Mouse (Mus musculus) naive thymus-derived CD4-positive, alpha-beta T cell, adult 2 months (primary cell): ENCODE results near the gene Grik4.
A peak's percentile ranks its signal among the peaks of the same experiment; 100 is the strongest.
"Not testable (repeated sequence)": the region's sequence is repeated elsewhere in the genome, so short reads cannot be mapped to it uniquely, and the experiment has no call there.

Source experiments
- DNase-seq: peaks from one replicate; pipeline ENCODE4 v3.0.0-alpha.2; 2011; ENCODE audit warnings: low read depth

Grik4 gene

GRCm38 (mm10) chr9:42797276-42797675 is 147.0 kb downstream of the Grik4 start:
- no peak for DNase-seq

- DNase-seq = no peak
Measured at GRCm38 (mm10) chr9:42795881-42796280, 148.4 kb downstream of the Grik4 start.

DNA sequence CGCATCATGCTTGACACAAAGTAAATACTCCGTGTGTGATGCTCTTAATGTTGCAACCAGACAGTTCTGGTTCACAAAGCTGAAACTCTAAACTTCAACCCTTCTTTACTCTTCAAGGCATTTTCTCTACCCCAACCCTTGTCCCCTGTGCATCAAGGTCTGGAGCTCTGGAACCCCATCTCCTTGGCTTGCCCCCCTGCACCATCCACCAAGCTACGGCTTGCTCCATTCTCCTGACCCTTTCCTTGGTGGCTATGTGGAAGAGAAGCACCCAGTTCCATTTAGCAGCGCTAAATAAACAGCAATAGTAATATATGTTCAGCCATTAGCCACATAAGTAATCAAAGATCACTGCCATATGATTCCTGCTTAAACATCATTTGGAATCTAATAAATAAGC is 150.3 kb downstream of the Grik4 start:
- DNase-seq = no peak

DNA sequence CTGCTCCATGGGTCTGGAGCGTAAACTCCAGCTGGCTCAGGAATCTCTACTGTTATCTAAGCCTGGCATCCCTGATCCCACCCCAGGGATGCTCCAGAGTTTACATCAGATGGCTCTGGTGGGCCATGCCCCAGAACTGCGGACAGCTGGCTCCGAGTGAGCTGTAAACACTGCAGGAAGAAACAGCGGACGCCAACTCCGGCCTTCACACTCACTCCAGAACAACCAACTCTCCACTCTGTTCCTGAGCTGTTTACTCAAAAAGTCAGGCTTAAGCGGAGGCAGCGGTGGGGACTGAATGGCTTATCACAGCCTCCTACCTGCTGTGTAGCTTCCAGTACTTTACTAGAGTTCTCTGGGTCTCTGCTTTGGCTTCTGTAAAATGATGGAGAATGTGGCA is 150.7 kb downstream of the Grik4 start:
- DNase-seq = no peak

- no peak for DNase-seq
Measured at GRCm38 (mm10) chr9:42792381-42792780, 151.9 kb downstream of the Grik4 start.

DNA sequence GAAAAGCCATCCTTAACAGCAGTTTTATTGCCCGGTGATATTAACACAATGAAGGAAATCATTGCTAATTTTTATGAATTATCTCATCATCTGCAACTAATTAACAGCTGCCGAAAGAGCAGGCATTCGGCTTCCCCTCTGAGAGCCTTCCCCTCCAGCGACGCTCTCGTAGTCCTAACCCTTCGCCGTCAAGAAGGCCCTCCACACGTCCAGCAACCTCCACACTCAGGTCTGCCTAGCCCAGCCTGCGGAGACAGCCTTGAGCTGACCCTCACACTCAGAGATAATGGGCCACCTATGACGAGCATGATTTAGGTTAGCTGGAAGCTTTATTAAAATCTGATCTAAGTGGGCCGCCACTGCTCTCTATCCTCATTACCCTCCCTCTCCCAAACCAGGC is 152.5 kb downstream of the Grik4 start:
- DNase-seq = no peak

GRCm38 (mm10) chr9:42791346-42791745 is 152.9 kb downstream of the Grik4 start:
- DNase-seq = no peak

DNA sequence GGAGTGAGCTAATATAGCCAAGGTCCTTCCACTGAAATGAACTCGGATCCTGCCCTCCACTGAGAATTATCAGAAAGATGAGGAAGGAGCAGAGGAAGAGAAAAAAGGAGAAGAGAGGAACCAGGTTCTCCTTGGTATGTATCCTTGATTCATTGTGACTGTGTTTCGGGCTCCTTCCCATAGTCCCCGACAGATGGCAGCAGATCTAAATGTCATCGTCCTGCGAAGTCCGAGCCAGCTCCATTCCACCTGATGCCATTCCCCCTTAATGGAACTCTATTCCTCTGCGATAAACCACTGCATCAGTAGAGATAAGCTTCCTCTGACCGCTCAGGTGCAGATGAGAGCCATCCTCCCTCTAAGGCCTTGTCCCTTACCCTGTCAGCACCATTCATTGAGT is 155.8 kb downstream of the Grik4 start:
- DNase-seq = peak; percentile 42

DNA sequence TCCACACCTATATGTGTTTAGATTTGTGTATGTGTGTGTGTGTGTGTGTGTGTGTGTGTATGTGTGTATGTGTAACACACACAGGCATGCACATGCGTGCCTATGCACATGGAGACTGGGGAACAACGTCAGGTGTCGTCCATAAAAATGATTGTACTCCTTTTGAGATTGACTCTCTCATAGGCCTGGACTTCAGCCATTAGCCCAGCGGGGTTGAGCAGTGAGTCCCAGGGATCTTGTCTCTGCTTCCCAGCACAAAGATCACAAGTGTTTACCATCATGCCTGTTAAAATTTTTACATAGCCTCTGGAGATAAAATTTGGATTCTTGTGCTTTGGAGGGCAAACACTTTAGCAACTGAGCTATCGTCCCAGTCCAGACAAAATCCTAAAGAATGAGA is 157.4 kb downstream of the Grik4 start:
- DNase-seq = no peak

- no peak for DNase-seq
Measured at GRCm38 (mm10) chr9:42786286-42786685, 158.0 kb downstream of the Grik4 start.

- no peak for DNase-seq
Measured at GRCm38 (mm10) chr9:42785173-42785830, 159.0 kb downstream of the Grik4 start.

- DNase-seq = no peak
Measured at GRCm38 (mm10) chr9:42783248-42783903, 160.9 kb downstream of the Grik4 start.

DNA sequence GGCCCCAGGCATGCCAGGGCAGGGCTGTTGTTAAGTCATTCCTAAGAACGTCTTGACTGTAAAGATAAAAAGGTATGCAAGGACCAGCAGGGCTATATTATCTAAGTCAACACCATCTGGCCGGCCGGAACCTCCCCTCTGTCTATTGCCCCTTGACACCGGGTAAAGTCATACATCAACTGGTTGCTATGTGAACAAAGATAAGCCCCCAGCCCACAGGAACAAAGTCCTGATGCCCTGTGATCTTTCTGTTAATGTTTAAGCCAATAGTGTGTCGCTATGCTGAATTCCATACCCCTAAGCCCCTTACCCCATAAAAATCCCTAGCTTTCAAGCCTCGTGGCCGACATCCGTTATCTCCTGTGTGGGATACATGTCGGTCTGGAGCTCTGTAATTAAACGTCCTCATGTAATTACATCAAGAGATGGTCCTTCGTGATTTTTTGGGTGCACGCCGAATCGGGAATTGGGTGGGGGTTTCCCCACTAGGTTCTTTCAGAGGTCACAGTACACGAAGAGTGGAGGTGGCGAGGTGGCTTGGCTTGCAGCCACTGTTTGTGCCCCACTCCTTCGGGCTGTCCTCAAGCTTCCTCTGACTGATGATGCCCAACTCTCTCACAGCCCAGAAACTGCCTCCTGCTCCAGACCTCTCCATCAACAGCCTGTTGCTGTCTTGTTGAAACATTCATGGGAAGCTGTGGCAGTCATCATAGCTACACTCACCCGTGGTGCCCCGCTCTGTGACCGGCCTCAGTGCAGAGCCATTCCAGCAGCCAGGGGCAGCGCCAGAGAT is 165.6 kb downstream of the Grik4 start:
- DNase-seq = not testable (repeated sequence)

DNA sequence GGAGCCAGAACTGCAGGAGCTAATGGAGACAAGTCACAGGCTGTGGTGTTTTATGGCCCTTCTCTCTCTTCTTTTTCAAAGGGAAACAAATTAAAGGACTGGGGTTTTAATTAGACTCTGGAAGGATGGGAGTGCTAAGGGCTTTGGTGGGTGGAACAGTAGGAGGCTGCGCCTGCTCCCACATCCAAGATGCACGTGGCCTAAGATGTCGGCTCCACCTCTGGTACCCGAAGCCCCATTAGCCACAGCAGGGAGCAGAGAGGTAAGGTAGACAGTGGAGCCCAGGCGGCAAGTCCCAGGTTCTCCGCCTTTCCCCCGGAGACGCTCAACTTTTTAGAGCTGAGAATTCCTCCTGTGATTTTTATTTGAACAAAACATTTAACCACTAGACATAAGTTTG is 166.4 kb downstream of the Grik4 start:
- no peak for DNase-seq

- no peak for DNase-seq
Measured at GRCm38 (mm10) chr9:42776804-42777203, 167.5 kb downstream of the Grik4 start.

- DNase-seq = no peak
Measured at GRCm38 (mm10) chr9:42764823-42765560, 179.3 kb downstream of the Grik4 start.

DNA sequence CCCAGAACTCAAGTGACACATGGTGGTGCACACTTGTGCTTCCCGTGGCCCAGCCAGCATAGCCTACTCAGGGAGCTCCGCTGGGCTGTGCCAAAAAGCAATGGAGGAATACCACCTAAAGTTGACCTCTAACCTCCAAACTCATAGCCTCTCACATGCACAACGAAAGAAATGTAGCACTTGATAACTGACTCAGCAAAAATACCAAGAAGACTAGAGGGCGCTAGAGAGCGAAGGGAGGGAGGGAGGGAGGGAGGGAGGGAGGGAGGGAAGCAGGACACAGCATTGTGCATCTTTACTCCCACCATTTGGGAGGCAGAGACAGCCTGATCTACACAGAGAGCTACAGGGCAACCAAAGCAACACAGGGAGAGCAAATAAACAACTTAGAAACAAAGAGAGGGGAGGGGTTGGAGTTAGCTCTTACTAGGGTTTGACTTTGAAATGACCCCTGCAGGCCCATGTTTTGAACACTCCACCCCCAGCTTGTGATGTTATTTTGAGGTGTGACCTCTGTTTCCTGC is 185.5 kb downstream of the Grik4 start:
- DNase-seq = no peak

- no peak for DNase-seq
Measured at GRCm38 (mm10) chr9:42757012-42757640, 187.2 kb downstream of the Grik4 start.

- DNase-seq = no peak
Measured at GRCm38 (mm10) chr9:42754699-42755098, 189.6 kb downstream of the Grik4 start.

DNA sequence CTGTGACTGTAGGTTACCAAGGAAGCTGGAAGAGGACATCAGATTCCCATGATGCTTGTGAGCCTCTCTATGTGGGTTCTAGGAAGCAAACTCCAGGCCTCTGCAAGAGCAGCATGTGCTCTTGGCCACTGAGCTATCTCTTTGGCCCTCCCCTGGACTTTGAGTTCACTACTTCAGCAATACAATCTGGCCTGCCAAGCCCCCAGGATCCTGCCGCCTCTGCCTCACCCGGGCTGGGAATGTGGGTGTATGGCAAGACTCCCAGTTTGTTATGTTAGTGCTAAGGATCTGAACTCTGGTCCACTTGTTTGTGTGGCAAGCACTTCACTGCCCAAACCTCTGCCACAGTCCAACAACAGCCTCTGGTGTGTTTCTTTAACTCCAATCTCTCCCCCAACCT is 193.1 kb downstream of the Grik4 start:
- no peak for DNase-seq

DNA sequence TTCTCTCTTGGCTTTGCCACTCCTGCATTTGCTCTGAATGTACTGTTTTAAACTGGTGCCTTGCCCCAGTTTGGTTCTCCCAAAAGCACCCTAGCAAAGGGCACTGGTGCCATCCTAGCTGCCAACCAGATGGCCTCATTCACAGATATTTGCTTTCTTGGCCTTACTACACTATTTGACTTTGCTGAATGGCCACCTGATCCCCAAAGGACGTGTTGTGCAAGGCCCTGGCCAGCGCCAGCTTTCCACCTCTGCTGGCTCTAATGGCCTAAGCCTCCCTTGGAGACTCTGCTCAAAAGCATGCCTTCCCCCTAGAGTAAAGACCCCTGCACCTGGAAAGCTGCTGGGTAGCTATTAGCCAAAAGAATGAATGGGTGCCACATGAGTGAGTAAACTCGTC is 194.1 kb downstream of the Grik4 start:
- no peak for DNase-seq

GRCm38 (mm10) chr9:42745982-42746381 is 198.3 kb downstream of the Grik4 start:
- DNase-seq = no peak
